In the genomic region with DNA sequence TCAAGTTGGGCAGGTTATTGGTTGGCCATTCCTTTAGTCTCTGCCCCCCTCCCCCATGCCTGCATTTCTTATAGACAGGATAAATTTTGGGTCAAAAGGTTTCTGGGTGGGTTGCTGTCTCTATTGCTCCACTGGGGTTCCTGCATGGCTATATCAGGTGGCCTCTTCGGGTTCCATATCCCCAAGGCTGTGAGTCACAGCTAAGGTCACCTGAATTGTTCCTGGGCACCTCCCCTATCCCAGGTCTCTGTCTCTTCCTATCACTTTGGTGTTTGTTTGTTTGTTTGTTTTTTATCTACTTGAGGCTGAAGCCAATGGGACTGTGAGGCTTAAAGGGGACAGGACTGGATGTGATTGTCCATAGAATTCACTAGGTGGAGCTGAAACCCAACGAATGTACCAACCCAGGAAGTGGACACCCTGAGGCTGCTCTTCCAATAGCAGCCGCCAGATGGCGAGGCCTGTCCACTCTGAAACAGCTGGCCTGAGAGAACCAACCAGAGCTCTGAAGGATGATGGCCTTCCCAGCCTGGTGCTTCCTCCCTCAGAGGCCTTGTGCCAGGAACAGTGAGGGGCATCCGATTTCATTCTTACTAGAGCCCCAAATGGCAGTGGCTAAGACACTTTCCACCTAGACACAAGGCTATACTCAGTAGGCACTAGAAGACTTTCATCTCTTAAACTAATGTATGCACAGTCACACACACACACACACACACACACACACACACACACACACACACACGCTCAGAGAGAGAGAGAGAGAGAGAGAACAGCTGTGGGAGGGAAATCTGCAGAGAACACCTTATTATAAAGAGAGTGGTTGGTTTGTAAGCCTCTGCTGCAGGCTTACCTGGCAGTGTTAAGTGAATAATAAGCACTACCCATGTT, we compare ENCODE assay signal across 8 mouse cellular contexts. TPM values are rescaled to one million over a fixed set of nuclear protein-coding genes. Genes with fewer than 3 reads are reported as not detected.
A peak's percentile ranks its signal among the peaks of the same experiment; 100 is the strongest.
DNase-seq lines count a peak whose midpoint lies in the region; ATAC-seq and TF ChIP-seq lines count a peak whose summit lies in the region.

No protein-coding gene starts in this region.

- H3K27me3 ChIP-seq in lung, embryonic 15.5 days, result peaks cover 3% of the 10 kb centered on the region; the same call in 1 of the 2 replicates
- H3K27me3 ChIP-seq in thymus, adult 2 months (ENCODE audit: control insufficient read depth, insufficient read depth, low read length), result no peaks in the 10 kb centered on the region

- peak; percentile 57; the same call in 1 of the 2 replicates for TF ChIP-seq CTCF in thymus, adult 2 months (IDR thresholded peaks at IDR 0.05; ENCODE audit: borderline replicate concordance, control insufficient read depth, extremely low read depth, insufficient read depth, low read length, poor library complexity)

- H3K36me3 ChIP-seq in lung, embryonic 15.5 days, result no peaks in the 10 kb centered on the region
- H3K36me3 ChIP-seq in thymus, adult 2 months (ENCODE audit: control insufficient read depth, insufficient read depth, low read length), result no peaks in the 10 kb centered on the region

- H3K4me2 ChIP-seq in lung, embryonic 15.5 days, result no peak overlapping the region

- no peaks in the 10 kb centered on the region for H3K4me1 ChIP-seq in lung, embryonic 15.5 days
- no peaks in the 10 kb centered on the region for H3K4me1 ChIP-seq in thymus, adult 2 months (replicated peaks; ENCODE audit: control insufficient read depth, insufficient read depth, low read length)

- TF ChIP-seq POLR2A in thymus, adult 2 months (IDR thresholded peaks at IDR 0.05; ENCODE audit: control insufficient read depth, extremely low read depth, insufficient read depth, low read length, poor library complexity), result no peak

- DNase-seq in MEL-GATA-1-ER (ENCODE audit: extremely low read depth, low read depth), result peak; percentile 36
- peak; percentile 39 for DNase-seq in cerebellum, adult 8-10 months
- peak; percentile 83 to 93 for DNase-seq in layer of hippocampus, adult 8-10 months (ENCODE audit: low spot score in 2 of 2)
- DNase-seq in ovary, postnatal 10 days (ENCODE audit: low spot score), result peak; percentile 68
- peak; percentile 44 for DNase-seq in thymus, adult 2 months

- H3K27ac ChIP-seq in lung, embryonic 15.5 days, result no peak overlapping the region
- no peak overlapping the region for H3K27ac ChIP-seq in thymus, adult 2 months (ENCODE audit: control insufficient read depth, insufficient read depth, low read length)

- ATAC-seq in frontal cortex, adult (ENCODE audit: low TSS enrichment), result peak; percentile 97
- peak; percentile 93 to 95 for ATAC-seq in hematopoietic stem cell, adult 5-6 weeks (replicated peaks in 1 of 2; ENCODE audit: insufficient read depth in 1 of 2, low FRiP score in 2 of 2, low TSS enrichment in 1 of 2, low read depth in 1 of 2, poor library complexity in 2 of 2, severe bottlenecking in 2 of 2)
- peak; percentile 76 for ATAC-seq in lung, embryonic 15.5 days (ENCODE audit: borderline replicate concordance, extremely low read depth, low FRiP score, low TSS enrichment)

- 17% methylated on average over 6 of the region's 6 CpGs for WGBS in lung, embryonic 15.5 days
- 21% methylated on average over 6 of the region's 6 CpGs for WGBS in thymus, adult 2 months

- H3K9ac ChIP-seq in lung, embryonic 15.5 days, result no peak overlapping the region

- H3K9me3 ChIP-seq in lung, embryonic 15.5 days, result no peaks in the 10 kb centered on the region

- no peak overlapping the region for H3K4me3 ChIP-seq in lung, embryonic 15.5 days
- no peak overlapping the region for H3K4me3 ChIP-seq in thymus, adult 2 months (ENCODE audit: control insufficient read depth, insufficient read depth, low read length)

RNA-seq across cellular contexts. Expression of gene Mmp2, which starts 8.9 kb away (rescaled TPM):
- total RNA-seq in hematopoietic stem cell, adult 5-6 weeks (2017), result 4.6 and 15.1 TPM in 2 replicates
- total RNA-seq in layer of hippocampus, adult 8-10 months (2022), result 1 to 10 TPM; 2.0 to 4.5 (median 2.4) TPM
- 241 and 244 TPM in 2 replicates for polyA plus RNA-seq in lung, embryonic 15.5 days (2015; fragmentation: Nextera tagmentation; extraction: Ambion mirVana)
- polyA plus RNA-seq in thymus, adult 2 months (2012; rRNA removed), result 41.5 and 55.9 TPM in 2 replicates

RNA-seq across cellular contexts. Expression of gene Lpcat2, which starts 37.0 kb away (rescaled TPM):
- 13.5 and 22.5 TPM in 2 replicates for total RNA-seq in hematopoietic stem cell, adult 5-6 weeks (2017)
- 10 to 100 TPM in 3 of 4 experiments, 1 to 10 TPM in 1; 8.8 to 18.9 (median 13.6) TPM for total RNA-seq in layer of hippocampus, adult 8-10 months (2022)
- polyA plus RNA-seq in lung, embryonic 15.5 days (2015; fragmentation: Nextera tagmentation; extraction: Ambion mirVana), result 7.8 TPM in 2 replicates
- 11.6 and 14.2 TPM in 2 replicates for polyA plus RNA-seq in thymus, adult 2 months (2012; rRNA removed)

Comparison
In these comparisons a context has a peak if more than half of its experiments do, and no peak if none do; other contexts are left out.
1. DNase-seq: peak in every context shown above with its lines; median percentile 88 in layer of hippocampus, adult 8-10 months; 68 in ovary, postnatal 10 days; 44 in thymus, adult 2 months; 39 in cerebellum, adult 8-10 months; 36 in MEL-GATA-1-ER.